Comparison of ENCODE assay signal across 22 mouse cellular contexts in the genomic region with DNA sequence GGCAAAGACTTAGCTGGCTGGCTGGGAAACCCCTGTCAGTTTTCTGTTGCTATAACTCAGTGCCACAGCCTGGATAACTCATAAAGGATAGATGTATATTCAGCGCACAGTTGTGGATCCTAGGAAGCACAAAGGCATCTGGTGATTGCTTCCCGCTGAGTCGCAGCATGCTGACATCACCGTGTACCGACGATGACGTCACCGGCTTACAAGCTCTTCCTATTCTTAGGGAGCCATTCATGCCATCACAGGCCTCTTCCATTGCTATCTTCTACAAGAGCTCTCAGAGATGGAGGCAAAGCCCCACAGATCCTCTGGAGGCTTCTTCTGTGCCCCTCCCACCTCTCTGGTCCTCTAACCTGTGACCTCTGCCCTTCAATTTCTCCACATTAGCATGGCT. TPM values are rescaled to one million over a fixed set of nuclear protein-coding genes. Genes with fewer than 3 reads are reported as not detected.
DNase-seq lines count a peak whose midpoint lies in the region; TF ChIP-seq lines count a peak whose summit lies in the region.
"Had no signal": no experiment of that assay in that cellular context is flagged by ENCODE, and none has a peak within 500 bp of the region (broad histone marks: within the 10 kb centered on the region; RNA-seq: fewer than 3 reads in every experiment).

No protein-coding gene starts in this region.

- no peak for TF ChIP-seq CTCF in layer of hippocampus, adult 2 months (conservative IDR thresholded peaks at IDR 0.05)

- peak overlapping the region; percentile 15; the same call in 1 of the 2 replicates for H3K27ac ChIP-seq in layer of hippocampus, adult 2 months
- H3K27ac ChIP-seq: embryonic facial prominence, embryonic 10.5 days; embryonic facial prominence, embryonic 13.5 days; forebrain, embryonic 12.5 days; forebrain, embryonic 15.5 days; hindbrain, embryonic 12.5 days; hindbrain, postnatal 0 days had no signal

- DNase-seq in layer of hippocampus, adult 2 months (ENCODE audit: low spot score in 2 of 2) = no peak
- no peak for DNase-seq in layer of hippocampus, adult 18-20 months (ENCODE audit: low spot score in 2 of 2)
- peak; percentile 28 for DNase-seq in NIH3T3 (ENCODE audit: low read depth)
- DNase-seq in ZHBTc4 (ENCODE audit: low read depth, low spot score) = peak; percentile 52
- DNase-seq in ovary, adult 18-20 months (ENCODE audit: low spot score) = no peak
- no peak for DNase-seq in Muller cell, postnatal 12 days (ENCODE audit: inconsistent ontology term)
- DNase-seq: adrenal gland, adult 2 months; adrenal gland, postnatal 14 days; cerebellum, adult 11-12 months; cerebellum, adult 8-10 months; cerebellum, postnatal 10 days; cerebellum, postnatal 36 days; embryo, embryonic 11 days; gastrocnemius, postnatal 25 days; heart, adult 18-20 months had no signal

- H3K4me3 ChIP-seq in layer of hippocampus, adult 2 months = no peak overlapping the region
- H3K4me3 ChIP-seq: embryonic facial prominence, embryonic 10.5 days; embryonic facial prominence, embryonic 13.5 days; erythroblast, embryonic 14.5 days; forebrain, embryonic 12.5 days; forebrain, embryonic 15.5 days; hindbrain, embryonic 12.5 days had no signal

RNA-seq across cellular contexts. Expression of a gene that starts 19.8 kb away (rescaled TPM):
- total RNA-seq in layer of hippocampus, adult 2 months (2021) = 100 to 1,000 TPM; 360 to 361 TPM
- total RNA-seq in layer of hippocampus, adult 18-20 months (2021) = 100 to 1,000 TPM; 373 to 382 TPM

RNA-seq across cellular contexts. Expression of a gene that starts 47.0 kb away (rescaled TPM):
- 10 to 100 TPM; 68.2 to 76.8 TPM for total RNA-seq in layer of hippocampus, adult 2 months (2021)
- 10 to 100 TPM; 67.2 to 69.9 TPM for total RNA-seq in layer of hippocampus, adult 18-20 months (2021)

Comparison
In these comparisons a context has a peak if more than half of its experiments do, and no peak if none do; other contexts are left out.
1. DNase-seq: peak in NIH3T3 (single experiment) and ZHBTc4 (single experiment); none in layer of hippocampus, adult 2 months (0 of 2), layer of hippocampus, adult 18-20 months (0 of 2), ovary, adult 18-20 months (single experiment) and Muller cell, postnatal 12 days (single experiment).